Mouse (Mus musculus): ENCODE measurements around the gene Rhbdl1. TPM values are rescaled to one million over a fixed set of nuclear protein-coding genes. Genes with fewer than 3 reads are reported as not detected.
A peak's percentile ranks its signal among the peaks of the same experiment; 100 is the strongest.

Gene Rhbdl1
- total RNA-seq, 1 experiment = 1.1 TPM

- H3K27ac ChIP-seq (ENCODE audit: insufficient read depth, low read depth, low read length, poor library complexity, severe bottlenecking) = no peak overlapping the region
- in situ Hi-C loops (cut with MboI; ENCODE audit: low sequenced_read_pairs in 2 of 2, unreplicated experiment in 2 of 2) = no loop called here
- no peak for DNase-seq (ENCODE audit: low read depth, low spot score)
- TF ChIP-seq ZC3H11A (IDR thresholded peaks at IDR 0.05; ENCODE audit: borderline replicate concordance, low read depth, low read length) = no peak
- TF ChIP-seq HCFC1 (IDR thresholded peaks at IDR 0.05; ENCODE audit: borderline replicate concordance, insufficient read depth, low read length) = no peak
- TF ChIP-seq CHD2 (IDR thresholded peaks at IDR 0.05; ENCODE audit: low read depth, low read length) = no peak
- no peak for TF ChIP-seq ZNF384 (IDR thresholded peaks at IDR 0.05; ENCODE audit: low read depth, low read length)
- TF ChIP-seq MAFK (IDR thresholded peaks at IDR 0.05; ENCODE audit: insufficient read depth, low read depth, low read length) = no peak
- no peak overlapping the region for H3K4me3 ChIP-seq (ENCODE audit: insufficient read depth in 1 of 2, low read depth in 1 of 2, low read length in 2 of 2, poor library complexity in 1 of 2, severe bottlenecking in 1 of 2)
- no peak overlapping the region for H3K9ac ChIP-seq (ENCODE audit: insufficient read depth, low read depth, low read length, poor library complexity, severe bottlenecking)
- peaks cover 0 to 21% of the 10 kb centered on the region in 2 experiments; a peak in 2 of 4 replicates for H3K4me1 ChIP-seq (ENCODE audit: control insufficient read depth in 2 of 2, insufficient read depth in 2 of 2, low read length in 2 of 2, poor library complexity in 1 of 2)
- no peaks in the 10 kb centered on the region for H3K9me3 ChIP-seq (ENCODE audit: control insufficient read depth, insufficient read depth, low read depth, low read length)
- H3K36me3 ChIP-seq (ENCODE audit: control insufficient read depth, insufficient read depth, low read length, poor library complexity, severe bottlenecking) = peaks cover 30% of the 10 kb centered on the region
Observed at GRCm38 (mm10) chr17:25825311-25825710, 11.8 kb downstream of the Rhbdl1 start.

GRCm38 (mm10) chr17:25824362-25825142 lies 12.5 kb downstream of the Rhbdl1 start:
- Histone ChIP-seq H3K27ac (ENCODE audit: insufficient read depth, low read depth, low read length, poor library complexity, severe bottlenecking) (no peak overlapping the region), H3K4me3 (ENCODE audit: insufficient read depth in 1 of 2, low read depth in 1 of 2, low read length in 2 of 2, poor library complexity in 1 of 2, severe bottlenecking in 1 of 2) (peak overlapping the region; percentile 78 to 98), H3K9ac (ENCODE audit: insufficient read depth, low read depth, low read length, poor library complexity, severe bottlenecking) (peak overlapping the region; percentile 78), H3K36me3 (ENCODE audit: control insufficient read depth, insufficient read depth, low read length, poor library complexity, severe bottlenecking) (peaks cover 23% of the 10 kb centered on the region; the same call in 1 of the 2 replicates), H3K4me1 (ENCODE audit: control insufficient read depth in 2 of 2, insufficient read depth in 2 of 2, low read length in 2 of 2, poor library complexity in 1 of 2) (peaks cover 0 to 23% of the 10 kb centered on the region in 2 experiments; a peak in 2 of 4 replicates), H3K9me3 (ENCODE audit: control insufficient read depth, insufficient read depth, low read depth, low read length) (no peaks in the 10 kb centered on the region)
- TF ChIP-seq ZNF384 (IDR thresholded peaks at IDR 0.05; ENCODE audit: low read depth, low read length) (no peak), CHD2 (IDR thresholded peaks at IDR 0.05; ENCODE audit: low read depth, low read length) (no peak), HCFC1 (IDR thresholded peaks at IDR 0.05; ENCODE audit: borderline replicate concordance, insufficient read depth, low read length) (no peak), ZC3H11A (IDR thresholded peaks at IDR 0.05; ENCODE audit: borderline replicate concordance, low read depth, low read length) (no peak), MAFK (IDR thresholded peaks at IDR 0.05; ENCODE audit: insufficient read depth, low read depth, low read length) (no peak)
- in situ Hi-C loops (cut with MboI; ENCODE audit: low sequenced_read_pairs in 2 of 2, unreplicated experiment in 2 of 2) = no loop called here
- no peak for DNase-seq (ENCODE audit: low read depth, low spot score)

- peak within 1 kb of the TSS; percentile 78 for H3K9ac ChIP-seq (ENCODE audit: insufficient read depth, low read depth, low read length, poor library complexity, severe bottlenecking)
- peaks cover 22% of the 10 kb centered on the region; the same call in 1 of the 2 replicates for H3K36me3 ChIP-seq (ENCODE audit: control insufficient read depth, insufficient read depth, low read length, poor library complexity, severe bottlenecking)
- no peak within 1 kb of the TSS for H3K27ac ChIP-seq (ENCODE audit: insufficient read depth, low read depth, low read length, poor library complexity, severe bottlenecking)
- peaks cover 0 to 27% of the 10 kb centered on the region in 2 experiments; a peak in 2 of 4 replicates for H3K4me1 ChIP-seq (ENCODE audit: control insufficient read depth in 2 of 2, insufficient read depth in 2 of 2, low read length in 2 of 2, poor library complexity in 1 of 2)
- H3K9me3 ChIP-seq (ENCODE audit: control insufficient read depth, insufficient read depth, low read depth, low read length) = no peaks in the 10 kb centered on the region
- in situ Hi-C loops (cut with MboI; ENCODE audit: low sequenced_read_pairs in 2 of 2, unreplicated experiment in 2 of 2) = no loop called here
- peak within 1 kb of the TSS; percentile 78 to 98 for H3K4me3 ChIP-seq (ENCODE audit: insufficient read depth in 1 of 2, low read depth in 1 of 2, low read length in 2 of 2, poor library complexity in 1 of 2, severe bottlenecking in 1 of 2)
- peak; percentile 86 for DNase-seq (ENCODE audit: low read depth, low spot score)
- peak; percentile 82 for TF ChIP-seq HCFC1 (IDR thresholded peaks at IDR 0.05; ENCODE audit: borderline replicate concordance, insufficient read depth, low read length)
- TF ChIP-seq ZC3H11A (IDR thresholded peaks at IDR 0.05; ENCODE audit: borderline replicate concordance, low read depth, low read length) = no peak
Observed at GRCm38 (mm10) chr17:25823452-25823851, 13.6 kb downstream of the Rhbdl1 start, which contains the start of gene Wdr24. Gene Wdr24, plus strand, starts transcription at chr17:25823627.

GRCm38 (mm10) chr17:25818851-25819780 lies 18.0 kb downstream of the Rhbdl1 start:
- TF ChIP-seq MAFK (IDR thresholded peaks at IDR 0.05; ENCODE audit: insufficient read depth, low read depth, low read length) (no peak), ZNF384 (IDR thresholded peaks at IDR 0.05; ENCODE audit: low read depth, low read length) (no peak), HCFC1 (IDR thresholded peaks at IDR 0.05; ENCODE audit: borderline replicate concordance, insufficient read depth, low read length) (no peak), CHD2 (IDR thresholded peaks at IDR 0.05; ENCODE audit: low read depth, low read length) (no peak)
- H3K27ac ChIP-seq (ENCODE audit: insufficient read depth, low read depth, low read length, poor library complexity, severe bottlenecking) = no peak overlapping the region
- no peaks in the 10 kb centered on the region for H3K9me3 ChIP-seq (ENCODE audit: control insufficient read depth, insufficient read depth, low read depth, low read length)
- H3K9ac ChIP-seq (ENCODE audit: insufficient read depth, low read depth, low read length, poor library complexity, severe bottlenecking) = peak overlapping the region; percentile 29
- H3K4me3 ChIP-seq (ENCODE audit: insufficient read depth in 1 of 2, low read depth in 1 of 2, low read length in 2 of 2, poor library complexity in 1 of 2, severe bottlenecking in 1 of 2) = peak overlapping the region; percentile 61 to 67
- no peak for DNase-seq (ENCODE audit: low read depth, low spot score)
- peaks cover 2 to 11% of the 10 kb centered on the region in 2 experiments; a peak in 2 of 4 replicates for H3K4me1 ChIP-seq (ENCODE audit: control insufficient read depth in 2 of 2, insufficient read depth in 2 of 2, low read length in 2 of 2, poor library complexity in 1 of 2)
- in situ Hi-C loops (cut with MboI; ENCODE audit: low sequenced_read_pairs in 2 of 2, unreplicated experiment in 2 of 2) = no loop called here
- no peaks in the 10 kb centered on the region for H3K36me3 ChIP-seq (ENCODE audit: control insufficient read depth, insufficient read depth, low read length, poor library complexity, severe bottlenecking)

Measured in ES-E14 (cell line).